In genomic region chr9:72260337-72260736, GRCm38 (mm10) we compare ENCODE assay signal across 8 mouse cellular contexts. TPM values are rescaled to one million over a fixed set of nuclear protein-coding genes. Genes with fewer than 3 reads are reported as not detected.
A peak's percentile ranks its signal among the peaks of the same experiment; 100 is the strongest.
DNase-seq lines count a peak whose midpoint lies in the region; ATAC-seq and TF ChIP-seq lines count a peak whose summit lies in the region.

No protein-coding gene starts in this region.

- intact Hi-C loops in gastrocnemius, adult 2 months (cut with DNase I) = loop anchor here (5.0 kb wide), 1 partner anchor 147 kb away; no protein-coding TSS in a partner anchor

- no peak for DNase-seq in gastrocnemius, adult 2 months
- no peak for DNase-seq in gastrocnemius, postnatal 25 days
- no peak for DNase-seq in intestine, embryonic 14.5 days (ENCODE audit: low spot score)
- peak; percentile 59 to 71 for DNase-seq in thymus, postnatal 10 days (ENCODE audit: low spot score in 2 of 2)
- DNase-seq in left cerebral cortex, adult 11 months (ENCODE audit: low spot score) = no peak
- no peak for DNase-seq in cerebellum, postnatal 25 days

- no peak overlapping the region for H3K4me3 ChIP-seq in gastrocnemius, adult 2 months
- H3K4me3 ChIP-seq in E14TG2a.4 (replicated peaks; ENCODE audit: low read length) = no peak overlapping the region
- no peak overlapping the region for H3K4me3 ChIP-seq in intestine, embryonic 14.5 days (ENCODE audit: low read depth, low read length)
- no peak overlapping the region for H3K4me3 ChIP-seq in lung, embryonic 16.5 days (ENCODE audit: low read length)

- H3K27me3 ChIP-seq in E14TG2a.4 (ENCODE audit: insufficient read depth, low read length) = no peaks in the 10 kb centered on the region
- H3K27me3 ChIP-seq in intestine, embryonic 14.5 days (replicated peaks; ENCODE audit: control insufficient read depth, insufficient read depth, low read length) = no peaks in the 10 kb centered on the region
- H3K27me3 ChIP-seq in lung, embryonic 16.5 days (ENCODE audit: control insufficient read depth, insufficient read depth, low read depth, low read length) = no peaks in the 10 kb centered on the region

- H3K9ac ChIP-seq in intestine, embryonic 14.5 days (ENCODE audit: low read length) = no peak overlapping the region
- H3K9ac ChIP-seq in lung, embryonic 16.5 days (ENCODE audit: low read length) = no peak overlapping the region

- H3K27ac ChIP-seq in gastrocnemius, adult 2 months = no peak overlapping the region
- H3K27ac ChIP-seq in intestine, embryonic 14.5 days (ENCODE audit: low read depth) = no peak overlapping the region
- H3K27ac ChIP-seq in lung, embryonic 16.5 days (ENCODE audit: low read length) = no peak overlapping the region

- 34% methylated on average over 7 of the region's 7 CpGs for WGBS in intestine, embryonic 14.5 days
- WGBS in lung, embryonic 16.5 days = 13% methylated on average over 5 of the region's 7 CpGs

- ATAC-seq in intestine, embryonic 14.5 days (replicated peaks; ENCODE audit: low FRiP score, low TSS enrichment, low read depth) = peak; percentile 68; the same call in 1 of the 2 replicates
- peak; percentile 92 for ATAC-seq in lung, embryonic 16.5 days (ENCODE audit: low read depth)

- no peaks in the 10 kb centered on the region for H3K36me3 ChIP-seq in E14TG2a.4 (ENCODE audit: insufficient read depth, low read length)
- H3K36me3 ChIP-seq in intestine, embryonic 14.5 days (ENCODE audit: control insufficient read depth, insufficient read depth, low read length) = no peaks in the 10 kb centered on the region
- no peaks in the 10 kb centered on the region for H3K36me3 ChIP-seq in lung, embryonic 16.5 days (ENCODE audit: control insufficient read depth, insufficient read depth, low read length)

- peak; percentile 49 for TF ChIP-seq CTCF in gastrocnemius, adult 2 months (IDR thresholded peaks at IDR 0.05)
- peak; percentile 17; the same call in 1 of the 2 replicates for TF ChIP-seq CTCF in E14TG2a.4 (conservative IDR thresholded peaks at IDR 0.05; ENCODE audit: low read length)

- no peak overlapping the region for H3K4me2 ChIP-seq in intestine, embryonic 14.5 days (ENCODE audit: low read length)
- H3K4me2 ChIP-seq in lung, embryonic 16.5 days (ENCODE audit: low read depth, low read length) = no peak overlapping the region

- H3K4me1 ChIP-seq in E14TG2a.4 (replicated peaks; ENCODE audit: low read depth, low read length) = 0 out of 2 replicates have a peak, but pooled peaks cover 2% of the 10 kb centered on the region
- H3K4me1 ChIP-seq in intestine, embryonic 14.5 days (replicated peaks; ENCODE audit: control insufficient read depth, insufficient read depth, low read length) = no peaks in the 10 kb centered on the region
- H3K4me1 ChIP-seq in lung, embryonic 16.5 days (replicated peaks; ENCODE audit: control insufficient read depth, insufficient read depth, low read length) = no peaks in the 10 kb centered on the region

- H3K9me3 ChIP-seq in E14TG2a.4 (ENCODE audit: low read length) = peaks cover 23% of the 10 kb centered on the region
- no peaks in the 10 kb centered on the region for H3K9me3 ChIP-seq in intestine, embryonic 14.5 days (ENCODE audit: control insufficient read depth, low read length)
- peaks cover 2% of the 10 kb centered on the region; the same call in 1 of the 2 replicates for H3K9me3 ChIP-seq in lung, embryonic 16.5 days (ENCODE audit: control insufficient read depth, low read length)

RNA-seq across cellular contexts. Expression of gene Zfp280d, which starts 14.3 kb away (rescaled TPM):
- 10 to 100 TPM; 18.3 to 19.5 TPM for total RNA-seq in gastrocnemius, adult 2 months (2021)
- total RNA-seq in gastrocnemius, postnatal 25 days (2021) = 10 to 100 TPM; 14.3 to 16.6 TPM
- 34.6 and 39.5 TPM in 2 replicates for polyA plus RNA-seq in intestine, embryonic 14.5 days (2014; fragmentation: Nextera tagmentation; extraction: Ambion mirVana)
- polyA plus RNA-seq in lung, embryonic 16.5 days (2015; fragmentation: Nextera tagmentation; extraction: Ambion mirVana) = 36.8 and 40.7 TPM in 2 replicates

Comparison
In these comparisons a context has a peak if more than half of its experiments do, and no peak if none do; other contexts are left out.
1. DNase-seq: peak in thymus, postnatal 10 days (2 of 2); none in gastrocnemius, adult 2 months (single experiment), gastrocnemius, postnatal 25 days (single experiment), intestine, embryonic 14.5 days (single experiment), left cerebral cortex, adult 11 months (single experiment) and cerebellum, postnatal 25 days (0 of 2).